ENCODE assay signal across 24 mouse cellular contexts in the genomic region with DNA sequence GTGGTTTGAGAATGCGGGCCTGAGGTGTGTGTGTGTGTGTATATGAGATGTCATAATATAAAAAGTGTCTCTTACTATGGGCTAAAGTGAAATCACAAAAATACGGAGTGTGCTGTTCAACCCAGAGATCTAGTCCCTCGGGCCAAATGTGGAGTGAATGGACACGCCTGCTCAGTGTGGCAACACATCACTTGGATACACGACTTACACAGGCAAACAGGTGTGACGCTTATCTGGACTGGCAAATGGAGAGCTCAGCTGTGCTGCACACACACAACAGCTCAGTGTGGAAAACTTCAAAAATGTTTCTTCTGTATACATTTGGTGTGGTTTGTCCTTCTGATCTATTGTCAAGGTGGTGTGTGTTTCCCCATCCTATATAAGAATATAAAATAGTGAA. TPM values are rescaled to one million over a fixed set of nuclear protein-coding genes. Genes with fewer than 3 reads are reported as not detected.
DNase-seq lines count a peak whose midpoint lies in the region; ATAC-seq lines count a peak whose summit lies in the region.
"Had no signal": no experiment of that assay in that cellular context is flagged by ENCODE, and none has a peak within 500 bp of the region (broad histone marks: within the 10 kb centered on the region; RNA-seq: fewer than 3 reads in every experiment).

No protein-coding gene starts in this region.

- H3K4me2 ChIP-seq in heart, embryonic 13.5 days: peak overlapping the region; percentile 99
- H3K4me2 ChIP-seq in liver, embryonic 12.5 days: no peak overlapping the region
- no peak overlapping the region for H3K4me2 ChIP-seq in liver, embryonic 11.5 days
- 0 out of 2 replicates have a peak overlapping the region, but pooled peaks have one; percentile 82 for H3K4me2 ChIP-seq in neural tube, embryonic 13.5 days
- H3K4me2 ChIP-seq: embryonic facial prominence, embryonic 15.5 days; heart, embryonic 15.5 days had no signal

- no peaks in the 10 kb centered on the region for H3K9me3 ChIP-seq in heart, embryonic 13.5 days
- H3K9me3 ChIP-seq in liver, embryonic 12.5 days (replicated peaks): no peaks in the 10 kb centered on the region
- no peaks in the 10 kb centered on the region for H3K9me3 ChIP-seq in liver, embryonic 11.5 days (ENCODE audit: control insufficient read depth, low read length)
- no peaks in the 10 kb centered on the region for H3K9me3 ChIP-seq in neural tube, embryonic 13.5 days
- H3K9me3 ChIP-seq: embryonic facial prominence, embryonic 15.5 days; forebrain, embryonic 10.5 days; G1E; heart, embryonic 10.5 days; heart, embryonic 15.5 days had no signal

- no peak for DNase-seq in heart, adult 8-10 months (ENCODE audit: low spot score)
- DNase-seq in liver, embryonic 11.5 days (ENCODE audit: low spot score): no peak
- no peak for DNase-seq in neural tube, embryonic 10.5 days (ENCODE audit: extremely low spot score, low spot score)
- no peak for DNase-seq in kidney, postnatal 4 days
- DNase-seq: adrenal gland, postnatal 10 days; B cell, adult 2 months; cerebellum, adult 11 months; cerebellum, adult 8-10 months; cerebellum, postnatal 14 days; embryo, embryonic 11 days; gastrocnemius, adult 2 months; gastrocnemius, postnatal 25 days; heart, postnatal 14 days had no signal

- no peak overlapping the region for H3K9ac ChIP-seq in heart, embryonic 13.5 days
- H3K9ac ChIP-seq in liver, embryonic 12.5 days: 0 out of 2 replicates have a peak overlapping the region, but pooled peaks have one; percentile 7
- no peak overlapping the region for H3K9ac ChIP-seq in liver, embryonic 11.5 days (ENCODE audit: low read depth, low read length)
- no peak overlapping the region for H3K9ac ChIP-seq in neural tube, embryonic 13.5 days
- H3K9ac ChIP-seq: embryonic facial prominence, embryonic 15.5 days; heart, embryonic 15.5 days had no signal

- no peak overlapping the region for H3K27ac ChIP-seq in heart, embryonic 13.5 days (replicated peaks)
- no peak overlapping the region for H3K27ac ChIP-seq in liver, embryonic 12.5 days
- no peak overlapping the region for H3K27ac ChIP-seq in liver, embryonic 11.5 days (ENCODE audit: low read depth, low read length)
- no peak overlapping the region for H3K27ac ChIP-seq in neural tube, embryonic 13.5 days (replicated peaks)
- H3K27ac ChIP-seq: embryonic facial prominence, embryonic 15.5 days; forebrain, embryonic 10.5 days; gastrocnemius, adult 2 months; heart, embryonic 10.5 days; heart, embryonic 15.5 days had no signal

- 88% methylated on average over 6 of the region's 6 CpGs for WGBS in heart, embryonic 13.5 days
- 73% methylated on average over 6 of the region's 6 CpGs for WGBS in liver, embryonic 12.5 days (ENCODE audit: insufficient replicate concordance)
- WGBS in liver, embryonic 11.5 days: 85% methylated on average over 6 of the region's 6 CpGs
- 85% methylated on average over 6 of the region's 6 CpGs for WGBS in neural tube, embryonic 13.5 days

- no peak for ATAC-seq in heart, embryonic 13.5 days (ENCODE audit: extremely low read depth, insufficient number of reproducible peaks, low FRiP score, low TSS enrichment)
- no peak for ATAC-seq in liver, embryonic 12.5 days
- ATAC-seq in liver, embryonic 11.5 days (replicated peaks; ENCODE audit: low FRiP score): no peak
- no peak for ATAC-seq in neural tube, embryonic 13.5 days (ENCODE audit: low read depth)
- ATAC-seq: CD4-positive, CD25-positive, alpha-beta regulatory T cell, adult 4 months; forebrain, embryonic 14.5 days had no signal

- peaks cover 25% of the 10 kb centered on the region for H3K27me3 ChIP-seq in heart, embryonic 13.5 days (replicated peaks)
- no peaks in the 10 kb centered on the region for H3K27me3 ChIP-seq in liver, embryonic 12.5 days (replicated peaks)
- no peaks in the 10 kb centered on the region for H3K27me3 ChIP-seq in liver, embryonic 11.5 days (replicated peaks; ENCODE audit: control insufficient read depth, insufficient read depth, low read length)
- no peaks in the 10 kb centered on the region for H3K27me3 ChIP-seq in neural tube, embryonic 13.5 days
- H3K27me3 ChIP-seq: embryonic facial prominence, embryonic 15.5 days had no signal

- H3K36me3 ChIP-seq in heart, embryonic 13.5 days: no peaks in the 10 kb centered on the region
- peaks cover 5% of the 10 kb centered on the region for H3K36me3 ChIP-seq in liver, embryonic 12.5 days
- H3K36me3 ChIP-seq in liver, embryonic 11.5 days (ENCODE audit: control insufficient read depth, insufficient read depth, low read length): no peaks in the 10 kb centered on the region
- H3K36me3 ChIP-seq in neural tube, embryonic 13.5 days: no peaks in the 10 kb centered on the region
- H3K36me3 ChIP-seq: embryonic facial prominence, embryonic 15.5 days; heart, embryonic 10.5 days; heart, embryonic 15.5 days had no signal

- peaks cover 44% of the 10 kb centered on the region for H3K4me1 ChIP-seq in heart, embryonic 13.5 days
- H3K4me1 ChIP-seq in liver, embryonic 12.5 days: peaks cover 72% of the 10 kb centered on the region
- H3K4me1 ChIP-seq in liver, embryonic 11.5 days (replicated peaks; ENCODE audit: control insufficient read depth, insufficient read depth, low read length): peaks cover 20% of the 10 kb centered on the region
- H3K4me1 ChIP-seq in neural tube, embryonic 13.5 days (replicated peaks): peaks cover 40% of the 10 kb centered on the region

- peak overlapping the region; percentile 81; the same call in 1 of the 2 replicates for H3K4me3 ChIP-seq in heart, embryonic 13.5 days
- no peak overlapping the region for H3K4me3 ChIP-seq in liver, embryonic 12.5 days
- no peak overlapping the region for H3K4me3 ChIP-seq in liver, embryonic 11.5 days (ENCODE audit: low read depth, low read length)
- H3K4me3 ChIP-seq in neural tube, embryonic 13.5 days: no peak overlapping the region
- H3K4me3 ChIP-seq: embryonic facial prominence, embryonic 15.5 days; erythroblast, embryonic 14.5 days; forebrain, embryonic 10.5 days; gastrocnemius, adult 2 months; heart, embryonic 10.5 days; heart, embryonic 15.5 days had no signal

RNA-seq across cellular contexts. Expression of a gene that starts 3.7 kb away (rescaled TPM):
- 7.8 and 8.1 TPM in 2 replicates for polyA plus RNA-seq in heart, embryonic 13.5 days (2015; fragmentation: Nextera tagmentation; extraction: Ambion mirVana)
- total RNA-seq in heart, adult 8-10 months (2022): 1 to 10 TPM; 1.2 to 1.8 (median 1.4) TPM
- 11.2 and 12.0 TPM in 2 replicates for polyA plus RNA-seq in liver, embryonic 12.5 days (2016; fragmentation: Nextera tagmentation; extraction: Ambion mirVana)
- polyA plus RNA-seq in liver, embryonic 11.5 days (2014; fragmentation: Nextera tagmentation; extraction: Ambion mirVana): 18.6 and 19.4 TPM in 2 replicates
- 37.6 and 41.2 TPM in 2 replicates for polyA plus RNA-seq in neural tube, embryonic 13.5 days (2015; fragmentation: Nextera tagmentation; extraction: Ambion mirVana)

Comparison
In these comparisons a context has a peak if more than half of its experiments do, and no peak if none do; other contexts are left out.
1. H3K4me2 ChIP-seq: peak in heart, embryonic 13.5 days (single experiment) and neural tube, embryonic 13.5 days (single experiment); none in liver, embryonic 12.5 days (single experiment) and liver, embryonic 11.5 days (single experiment).